Mouse (Mus musculus) limb, embryonic 11.5 days (tissue): ENCODE results near the gene Fermt1. TPM values are rescaled to one million over a fixed set of nuclear protein-coding genes. Genes with fewer than 3 reads are reported as not detected.
A peak's percentile ranks its signal among the peaks of the same experiment; 100 is the strongest.

ENCODE experiments used
- ATAC-seq: fragments of 200-750 bp; cut with Nextera tagmentation; 2 replicates; pipeline ENCODE4 v1.8.0; 2017; ENCODE audit warnings: low read depth; ENCODE audit not compliant: insufficient number of reproducible peaks, low FRiP score, low TSS enrichment
- DNase-seq: peaks from one replicate; pipeline ENCODE4 v3.0.0-alpha.2; 2015; ENCODE audit warnings: low spot score
- H3K27ac ChIP-seq: fragments of 300-500 bp; sonication (generic); replicated peaks from 2 replicates; pipeline ENCODE4 v1.5.1; 2014; ENCODE audit warnings: low read depth, mild to moderate bottlenecking, low read length
- H3K27me3 ChIP-seq: fragments of 300-500 bp; sonication (generic); 2 replicates; pipeline ENCODE4 v1.6.1; 2014; ENCODE audit warnings: mild to moderate bottlenecking, low read length, mixed read lengths; ENCODE audit not compliant: control insufficient read depth, insufficient read depth
- H3K36me3 ChIP-seq: fragments of 300-500 bp; sonication (generic); 2 replicates; pipeline ENCODE4 v1.6.1; 2014; ENCODE audit warnings: mild to moderate bottlenecking, low read length, moderate library complexity, mixed read lengths; ENCODE audit not compliant: control insufficient read depth, insufficient read depth
- H3K4me1 ChIP-seq: fragments of 300-500 bp; sonication (generic); 2 replicates; pipeline ENCODE4 v1.6.1; 2014; ENCODE audit warnings: low read length, mixed read lengths; ENCODE audit not compliant: control insufficient read depth, insufficient read depth
- H3K4me2 ChIP-seq: fragments of 300-500 bp; sonication (generic); 2 replicates; pipeline ENCODE4 v1.6.1; 2014; ENCODE audit warnings: low read depth, mild to moderate bottlenecking, moderate library complexity; ENCODE audit not compliant: severe bottlenecking
- H3K4me3 ChIP-seq: fragments of 300-500 bp; sonication (generic); 2 replicates; pipeline ENCODE4 v1.5.1; 2014; ENCODE audit warnings: low read depth, low read length
- H3K9ac ChIP-seq: fragments of 300-500 bp; sonication (generic); 2 replicates; pipeline ENCODE4 v1.6.1; 2014; ENCODE audit warnings: mild to moderate bottlenecking, low read length
- H3K9me3 ChIP-seq: fragments of 300-500 bp; sonication (generic); 2 replicates; pipeline ENCODE4 v1.6.1; 2016; ENCODE audit warnings: low read length; ENCODE audit not compliant: control insufficient read depth
- WGBS: fragments of 180-500 bp; shearing (Covaris S2); extraction: QIAGEN DNeasy Blood & Tissue Kit; methylation state at CpG from one replicate; pipeline ENCODE4 v1.1.7; 2014; 5-methylcytosine and 5-hydroxymethylcytosine counted together
- polyA plus RNA-seq: library from polyadenylated mRNA; unstranded; fragments of >200 nt; fragmentation: Nextera tagmentation; extraction: Ambion mirVana; gene quantifications from 2 replicates; pipeline ENCODE4 v1.2.1, GENCODE M21; 2014

The Fermt1 gene
- polyA plus RNA-seq, 1 experiment from 2014 or later, result 15.6 TPM

GRCm38 (mm10) chr2:132948174-132948573 is 2.5 kb upstream of the Fermt1 start:
- Histone ChIP-seq H3K4me3 (no peak overlapping the region), H3K27me3 (peaks cover 31% of the 10 kb centered on the region), H3K27ac (no peak overlapping the region), H3K4me2 (no peak overlapping the region), H3K36me3 (no peaks in the 10 kb centered on the region), H3K4me1 (0 out of 2 replicates have a peak, but pooled peaks cover 7% of the 10 kb centered on the region), H3K9ac (no peak overlapping the region), H3K9me3 (no peaks in the 10 kb centered on the region)
- WGBS, result 82% methylated on average over 7 of the region's 7 CpGs
- DNase-seq, result no peak
- no peak for ATAC-seq

GRCm38 (mm10) chr2:132946976-132947375 is 1.3 kb upstream of the Fermt1 start:
- H3K4me3 ChIP-seq, result no peak overlapping the region
- no peaks in the 10 kb centered on the region for H3K9me3 ChIP-seq
- no peaks in the 10 kb centered on the region for H3K36me3 ChIP-seq
- no peak overlapping the region for H3K4me2 ChIP-seq
- H3K4me1 ChIP-seq, result 0 out of 2 replicates have a peak, but pooled peaks cover 7% of the 10 kb centered on the region
- WGBS, result 71% methylated on average over 6 of the region's 6 CpGs
- ATAC-seq (no peak), DNase-seq (no peak)
- H3K9ac ChIP-seq, result no peak overlapping the region
- H3K27me3 ChIP-seq, result peaks cover 31% of the 10 kb centered on the region
- no peak overlapping the region for H3K27ac ChIP-seq

- H3K4me2 ChIP-seq, result peak overlapping the region; percentile 57
- H3K4me1 ChIP-seq, result 0 out of 2 replicates have a peak, but pooled peaks cover 7% of the 10 kb centered on the region
- DNase-seq (no peak), ATAC-seq (peak; percentile 36; the same call in 1 of the 2 replicates)
- H3K4me3 ChIP-seq, result peak overlapping the region; percentile 33
- peaks cover 31% of the 10 kb centered on the region for H3K27me3 ChIP-seq
- 7% methylated on average over 24 of the region's 24 CpGs for WGBS
- no peak overlapping the region for H3K27ac ChIP-seq
- H3K9me3 ChIP-seq, result no peaks in the 10 kb centered on the region
- no peaks in the 10 kb centered on the region for H3K36me3 ChIP-seq
- H3K9ac ChIP-seq, result 0 out of 2 replicates have a peak overlapping the region, but pooled peaks have one; percentile 43
Observed at GRCm38 (mm10) chr2:132944711-132945325, 888 bp downstream of the Fermt1 start.

- no peak overlapping the region for H3K4me3 ChIP-seq
- H3K4me1 ChIP-seq, result 0 out of 2 replicates have a peak, but pooled peaks cover 7% of the 10 kb centered on the region
- ATAC-seq (no peak), DNase-seq (peak; percentile 32)
- H3K4me2 ChIP-seq, result no peak overlapping the region
- H3K27me3 ChIP-seq, result peaks cover 31% of the 10 kb centered on the region
- H3K9me3 ChIP-seq, result no peaks in the 10 kb centered on the region
- H3K36me3 ChIP-seq, result no peaks in the 10 kb centered on the region
- no peak overlapping the region for H3K27ac ChIP-seq
- 34% methylated on average over 13 of the region's 13 CpGs for WGBS
- H3K9ac ChIP-seq, result no peak overlapping the region
Observed at GRCm38 (mm10) chr2:132943997-132944396, 1.7 kb downstream of the Fermt1 start.

GRCm38 (mm10) chr2:132943596-132943995 is 2.1 kb downstream of the Fermt1 start:
- H3K36me3 ChIP-seq, result no peaks in the 10 kb centered on the region
- DNase-seq, result no peak
- no peak overlapping the region for H3K4me3 ChIP-seq
- no peak overlapping the region for H3K9ac ChIP-seq
- peaks cover 31% of the 10 kb centered on the region for H3K27me3 ChIP-seq
- 41% methylated on average over 9 of the region's 9 CpGs for WGBS
- H3K27ac ChIP-seq, result no peak overlapping the region
- no peaks in the 10 kb centered on the region for H3K9me3 ChIP-seq
- 0 out of 2 replicates have a peak, but pooled peaks cover 7% of the 10 kb centered on the region for H3K4me1 ChIP-seq
- ATAC-seq, result no peak
- H3K4me2 ChIP-seq, result no peak overlapping the region

- H3K4me3 ChIP-seq, result no peak overlapping the region
- H3K4me2 ChIP-seq, result no peak overlapping the region
- no peaks in the 10 kb centered on the region for H3K4me1 ChIP-seq
- H3K9me3 ChIP-seq, result no peaks in the 10 kb centered on the region
- no peak for DNase-seq
- no peak overlapping the region for H3K9ac ChIP-seq
- no peak overlapping the region for H3K27ac ChIP-seq
- ATAC-seq, result no peak
- H3K36me3 ChIP-seq, result no peaks in the 10 kb centered on the region
- WGBS, result 87% methylated on average over 14 of the region's 14 CpGs
- peaks cover 5% of the 10 kb centered on the region for H3K27me3 ChIP-seq
Observed at GRCm38 (mm10) chr2:132939056-132939455, 6.7 kb downstream of the Fermt1 start.

GRCm38 (mm10) chr2:132936176-132936575 is 9.5 kb downstream of the Fermt1 start:
- Histone ChIP-seq H3K9me3 (no peaks in the 10 kb centered on the region), H3K27me3 (no peaks in the 10 kb centered on the region), H3K36me3 (no peaks in the 10 kb centered on the region), H3K27ac (no peak overlapping the region), H3K4me3 (no peak overlapping the region), H3K4me1 (no peaks in the 10 kb centered on the region), H3K4me2 (no peak overlapping the region), H3K9ac (no peak overlapping the region)
- WGBS, result 88% methylated on average over 4 of the region's 4 CpGs
- no peak for DNase-seq
- ATAC-seq, result no peak

GRCm38 (mm10) chr2:132934711-132935110 is 11.0 kb downstream of the Fermt1 start:
- no peak for ATAC-seq
- WGBS, result 90% methylated on average over 4 of the region's 4 CpGs

GRCm38 (mm10) chr2:132934142-132934541 is 11.6 kb downstream of the Fermt1 start:
- 90% methylated on average over 2 of the region's 2 CpGs for WGBS
- ATAC-seq (no peak), DNase-seq (no peak)
- H3K4me2 ChIP-seq, result no peak overlapping the region
- no peak overlapping the region for H3K4me3 ChIP-seq
- no peaks in the 10 kb centered on the region for H3K27me3 ChIP-seq
- H3K27ac ChIP-seq, result no peak overlapping the region
- no peaks in the 10 kb centered on the region for H3K36me3 ChIP-seq
- H3K4me1 ChIP-seq, result no peaks in the 10 kb centered on the region
- no peak overlapping the region for H3K9ac ChIP-seq
- no peaks in the 10 kb centered on the region for H3K9me3 ChIP-seq

More at GRCm38 (mm10) chr2:132934711-132935110, 11.0 kb downstream of the Fermt1 start:
- Histone ChIP-seq H3K4me3 (no peak overlapping the region), H3K4me1 (no peaks in the 10 kb centered on the region), H3K27me3 (no peaks in the 10 kb centered on the region), H3K9me3 (no peaks in the 10 kb centered on the region), H3K27ac (no peak overlapping the region), H3K36me3 (no peaks in the 10 kb centered on the region), H3K4me2 (no peak overlapping the region), H3K9ac (no peak overlapping the region)
- no peak for DNase-seq
